In genomic region chr4:147433017-147433416, GRCm38 (mm10) we compare ENCODE assay signal across 13 mouse cellular contexts. TPM values are rescaled to one million over a fixed set of nuclear protein-coding genes. Genes with fewer than 3 reads are reported as not detected.
DNase-seq lines count a peak whose midpoint lies in the region; ATAC-seq lines count a peak whose summit lies in the region.
"Had no signal": no experiment of that assay in that cellular context is flagged by ENCODE, and none has a peak within 500 bp of the region (broad histone marks: within the 10 kb centered on the region; RNA-seq: fewer than 3 reads in every experiment).

No protein-coding gene starts in this region.

- peaks cover 48% of the 10 kb centered on the region for H3K9me3 ChIP-seq in heart, embryonic 14.5 days (ENCODE audit: control insufficient read depth, low read length)
- H3K9me3 ChIP-seq in lung, embryonic 16.5 days (ENCODE audit: control insufficient read depth, low read length): peaks cover 35% of the 10 kb centered on the region
- peaks cover 33% of the 10 kb centered on the region for H3K9me3 ChIP-seq in limb, embryonic 13.5 days
- H3K9me3 ChIP-seq in stomach, embryonic 16.5 days (replicated peaks; ENCODE audit: control insufficient read depth, low read length): peaks cover 21% of the 10 kb centered on the region

- H3K36me3 ChIP-seq in heart, embryonic 14.5 days (ENCODE audit: control insufficient read depth, insufficient read depth, low read length): no peaks in the 10 kb centered on the region
- no peaks in the 10 kb centered on the region for H3K36me3 ChIP-seq in lung, embryonic 16.5 days (ENCODE audit: control insufficient read depth, insufficient read depth, low read length)
- no peaks in the 10 kb centered on the region for H3K36me3 ChIP-seq in limb, embryonic 13.5 days
- H3K36me3 ChIP-seq in stomach, embryonic 16.5 days (ENCODE audit: control insufficient read depth, insufficient read depth, low read length): no peaks in the 10 kb centered on the region
- H3K36me3 ChIP-seq: neural tube, embryonic 13.5 days had no signal

- no peaks in the 10 kb centered on the region for H3K4me1 ChIP-seq in heart, embryonic 14.5 days (ENCODE audit: control insufficient read depth in 2 of 2, insufficient read depth in 2 of 2, low read length in 2 of 2)
- no peaks in the 10 kb centered on the region for H3K4me1 ChIP-seq in lung, embryonic 16.5 days (replicated peaks; ENCODE audit: control insufficient read depth, insufficient read depth, low read length)
- H3K4me1 ChIP-seq in limb, embryonic 13.5 days: no peaks in the 10 kb centered on the region
- no peaks in the 10 kb centered on the region for H3K4me1 ChIP-seq in stomach, embryonic 16.5 days (ENCODE audit: control insufficient read depth, insufficient read depth, low read length)
- H3K4me1 ChIP-seq: neural tube, embryonic 13.5 days had no signal

- ATAC-seq in heart, embryonic 14.5 days (ENCODE audit: insufficient number of reproducible peaks, insufficient read depth, low FRiP score, low read depth): peak; percentile 11; the same call in 1 of the 2 replicates
- ATAC-seq in lung, embryonic 16.5 days (ENCODE audit: low read depth): peak; percentile 24; the same call in 1 of the 2 replicates
- 0 out of 2 replicates have a peak, but pooled peaks have one; percentile 37 for ATAC-seq in limb, embryonic 13.5 days (ENCODE audit: low FRiP score, low read depth)
- peak; percentile 15; the same call in 1 of the 2 replicates for ATAC-seq in stomach, embryonic 16.5 days (ENCODE audit: insufficient read depth, low FRiP score)

- no peaks in the 10 kb centered on the region for H3K27me3 ChIP-seq in heart, embryonic 14.5 days (ENCODE audit: control insufficient read depth, insufficient read depth, low read length)
- H3K27me3 ChIP-seq in lung, embryonic 16.5 days (ENCODE audit: control insufficient read depth, insufficient read depth, low read depth, low read length): no peaks in the 10 kb centered on the region
- no peaks in the 10 kb centered on the region for H3K27me3 ChIP-seq in limb, embryonic 13.5 days
- no peaks in the 10 kb centered on the region for H3K27me3 ChIP-seq in stomach, embryonic 16.5 days (ENCODE audit: control insufficient read depth, insufficient read depth, low read length)
- H3K27me3 ChIP-seq: neural tube, embryonic 13.5 days had no signal

- no peak overlapping the region for H3K4me3 ChIP-seq in heart, embryonic 14.5 days (ENCODE audit: control insufficient read depth in 1 of 2, insufficient read depth in 1 of 2, low read depth in 1 of 2, low read length in 2 of 2)
- H3K4me3 ChIP-seq in lung, embryonic 16.5 days (ENCODE audit: low read length): no peak overlapping the region
- H3K4me3 ChIP-seq in limb, embryonic 13.5 days: no peak overlapping the region
- no peak overlapping the region for H3K4me3 ChIP-seq in stomach, embryonic 16.5 days (replicated peaks; ENCODE audit: low read length)
- H3K4me3 ChIP-seq: neural tube, embryonic 13.5 days had no signal

- DNase-seq in heart, postnatal 4 days: no peak
- no peak for DNase-seq in lung, adult 18-20 months
- no peak for DNase-seq in retina, embryonic 14.5 days (ENCODE audit: low spot score)
- DNase-seq: cerebellum, adult 18-20 months; gastrocnemius, postnatal 14 days; kidney, adult 18-20 months; thymus, postnatal 14 days had no signal

- no peak overlapping the region for H3K27ac ChIP-seq in heart, embryonic 14.5 days (replicated peaks in 1 of 2; ENCODE audit: control insufficient read depth in 1 of 2, insufficient read depth in 1 of 2, low read depth in 2 of 2, low read length in 2 of 2)
- H3K27ac ChIP-seq in lung, embryonic 16.5 days (ENCODE audit: low read length): no peak overlapping the region
- no peak overlapping the region for H3K27ac ChIP-seq in limb, embryonic 13.5 days
- H3K27ac ChIP-seq in stomach, embryonic 16.5 days (ENCODE audit: low read length): no peak overlapping the region
- H3K27ac ChIP-seq: neural tube, embryonic 13.5 days had no signal

- WGBS in heart, embryonic 14.5 days: 36% methylated on average over 3 of the region's 3 CpGs
- WGBS in lung, embryonic 16.5 days: 34% methylated on average over 3 of the region's 3 CpGs
- WGBS in limb, embryonic 13.5 days: 36% methylated on average over 3 of the region's 3 CpGs
- 37% methylated on average over 3 of the region's 3 CpGs for WGBS in stomach, embryonic 16.5 days

- H3K9ac ChIP-seq in heart, embryonic 14.5 days (ENCODE audit: low read length): no peak overlapping the region
- no peak overlapping the region for H3K9ac ChIP-seq in lung, embryonic 16.5 days (ENCODE audit: low read length)
- H3K9ac ChIP-seq in limb, embryonic 13.5 days: no peak overlapping the region
- no peak overlapping the region for H3K9ac ChIP-seq in stomach, embryonic 16.5 days (ENCODE audit: low read length)
- H3K9ac ChIP-seq: neural tube, embryonic 13.5 days had no signal

- no peak overlapping the region for H3K4me2 ChIP-seq in heart, embryonic 14.5 days (ENCODE audit: low read length)
- H3K4me2 ChIP-seq in lung, embryonic 16.5 days (ENCODE audit: low read depth, low read length): no peak overlapping the region
- H3K4me2 ChIP-seq in limb, embryonic 13.5 days (replicated peaks): no peak overlapping the region
- H3K4me2 ChIP-seq in stomach, embryonic 16.5 days (ENCODE audit: low read depth, low read length): no peak overlapping the region
- H3K4me2 ChIP-seq: neural tube, embryonic 13.5 days had no signal

RNA-seq across cellular contexts. Expression of gene Zfp982, which starts 59.2 kb away (rescaled TPM):
- 6.1 and 8.8 TPM in 2 replicates for polyA plus RNA-seq in heart, embryonic 14.5 days (2014; fragmentation: Nextera tagmentation; extraction: Ambion mirVana)
- total RNA-seq in heart, postnatal 4 days (2021): 1 to 10 TPM; 6.0 to 6.7 TPM
- 3.7 and 4.7 TPM in 2 replicates for polyA plus RNA-seq in lung, embryonic 16.5 days (2015; fragmentation: Nextera tagmentation; extraction: Ambion mirVana)
- polyA plus RNA-seq in limb, embryonic 13.5 days (2015; fragmentation: Nextera tagmentation; extraction: Ambion mirVana): 6.9 and 8.5 TPM in 2 replicates
- polyA plus RNA-seq in stomach, embryonic 16.5 days (2015; fragmentation: Nextera tagmentation; extraction: Ambion mirVana): 3.9 and 4.8 TPM in 2 replicates
- polyA plus RNA-seq: small intestine, adult 2 months had no signal
